Mouse (Mus musculus) kidney, postnatal 0 days (tissue): ENCODE results near the gene Gm7029. TPM values are rescaled to one million over a fixed set of nuclear protein-coding genes. Genes with fewer than 3 reads are reported as not detected.
A peak's percentile ranks its signal among the peaks of the same experiment; 100 is the strongest.

Experiments
- ATAC-seq: fragments of 200-750 bp; cut with Nextera tagmentation; replicated peaks from 2 replicates; pipeline ENCODE4 v1.8.0; 2017; ENCODE audit warnings: low read depth, moderate number of reproducible peaks, moderate TSS enrichment, moderate library complexity; ENCODE audit not compliant: low FRiP score
- DNase-seq: peaks from one replicate; pipeline ENCODE4 v3.0.0-alpha.2; 2016; ENCODE audit warnings: low spot score
- H3K27ac ChIP-seq: fragments of 300-500 bp; sonication (generic); 2 replicates; pipeline ENCODE4 v1.5.1; 2014; ENCODE audit warnings: mild to moderate bottlenecking
- H3K27me3 ChIP-seq: fragments of 300-500 bp; sonication (generic); 2 replicates; pipeline ENCODE4 v1.6.1; 2014; ENCODE audit warnings: low read length, mixed read lengths; ENCODE audit not compliant: insufficient read depth
- H3K36me3 ChIP-seq: fragments of 300-500 bp; sonication (generic); 2 replicates; pipeline ENCODE4 v1.6.1; 2014; ENCODE audit warnings: low read length, mixed read lengths; ENCODE audit not compliant: insufficient read depth
- H3K4me1 ChIP-seq: fragments of 300-500 bp; sonication (generic); replicated peaks from 2 replicates; pipeline ENCODE4 v1.6.1; 2014; ENCODE audit warnings: antibody characterized with exemption, low read length, mixed read lengths; ENCODE audit not compliant: insufficient read depth
- H3K4me2 ChIP-seq: fragments of 300-500 bp; sonication (generic); 2 replicates; pipeline ENCODE4 v1.6.1; 2014; ENCODE audit warnings: mild to moderate bottlenecking, low read length, moderate library complexity, mixed read lengths
- H3K4me3 ChIP-seq: fragments of 300-500 bp; sonication (generic); replicated peaks from 2 replicates; pipeline ENCODE4 v1.5.1; 2014; ENCODE audit warnings: low read depth, low read length
- H3K9ac ChIP-seq: fragments of 300-500 bp; sonication (generic); 2 replicates; pipeline ENCODE4 v1.6.1; 2014; ENCODE audit warnings: low read depth, low read length
- H3K9me3 ChIP-seq: fragments of 300-500 bp; sonication (generic); replicated peaks from 2 replicates; pipeline ENCODE4 v1.6.1; 2016; ENCODE audit warnings: low read length, inconsistent platforms, mixed read lengths
- CTCF ChIP-seq: IDR thresholded peaks from 2 replicates; pipeline ENCODE4 v1.5.1; 2016; ENCODE audit warnings: antibody characterized with exemption, low read depth, mild to moderate bottlenecking, moderate library complexity
- WGBS: fragments of 180-500 bp; shearing (Covaris S2); extraction: QIAGEN DNeasy Blood & Tissue Kit; methylation state at CpG from one replicate; pipeline ENCODE4 v1.1.7; 2014; 5-methylcytosine and 5-hydroxymethylcytosine counted together
- polyA plus RNA-seq: library from polyadenylated mRNA; unstranded; fragments of >200 nt; fragmentation: Nextera tagmentation; extraction: Ambion mirVana; gene quantifications from 2 replicates; pipeline ENCODE4 v1.2.1, GENCODE M21; 2015

The Gm7029 gene
- polyA plus RNA-seq, 1 experiment from 2014 or later, result not detected

GRCm38 (mm10) chr17:33908331-33909076, 34.9 kb downstream of the Gm7029 start:
- DNase-seq, result no peak
- no peaks in the 10 kb centered on the region for H3K27me3 ChIP-seq
- H3K36me3 ChIP-seq, result peaks cover 21% of the 10 kb centered on the region
- H3K4me1 ChIP-seq, result peaks cover 20% of the 10 kb centered on the region
- peak overlapping the region; percentile 96 for H3K27ac ChIP-seq
- peak overlapping the region; percentile 87 for H3K9ac ChIP-seq
- TF ChIP-seq CTCF, result no peak
- ATAC-seq, result peak; percentile 55
- WGBS, result under 1% methylated on average over 42 of the region's 44 CpGs
- no peaks in the 10 kb centered on the region for H3K9me3 ChIP-seq
- peak overlapping the region; percentile 97 for H3K4me2 ChIP-seq
- peak overlapping the region; percentile 83 for H3K4me3 ChIP-seq

- peak; percentile 97 for ATAC-seq
- under 1% methylated on average over 68 of the region's 68 CpGs for WGBS
- no peak for TF ChIP-seq CTCF
Measured at GRCm38 (mm10) chr17:33909077-33909868, 35.6 kb downstream of the Gm7029 start, which contains the start of gene Daxx. Gene Daxx, plus strand, starts transcription at chr17:33909414.

DNA sequence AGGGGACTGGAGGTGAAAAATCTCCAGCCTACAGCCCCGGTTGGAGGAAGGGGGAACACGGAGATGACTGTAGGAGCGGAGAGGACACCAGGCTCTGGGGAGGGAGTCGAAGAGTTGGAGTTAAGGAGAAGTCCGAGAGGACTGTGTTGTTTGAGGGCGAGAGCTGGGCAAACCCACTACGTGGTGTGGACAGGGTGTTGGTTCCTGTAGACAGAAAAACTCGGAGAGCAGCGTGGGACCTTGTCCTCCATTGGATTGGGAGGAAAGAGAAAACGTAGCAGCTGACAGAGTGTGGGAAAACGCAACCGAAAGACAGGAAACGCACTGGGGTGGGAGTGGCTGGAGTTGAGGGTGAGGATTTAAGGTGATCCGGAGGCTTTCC, 36.2 kb downstream of the Gm7029 start:
- Histone ChIP-seq H3K4me2 (peak overlapping the region; percentile 97), H3K4me1 (peaks cover 20% of the 10 kb centered on the region), H3K27me3 (no peaks in the 10 kb centered on the region), H3K36me3 (peaks cover 30% of the 10 kb centered on the region), H3K4me3 (peak overlapping the region; percentile 83), H3K9ac (peak overlapping the region; percentile 87), H3K9me3 (no peaks in the 10 kb centered on the region), H3K27ac (peak overlapping the region; percentile 96)
- ATAC-seq, result 0 out of 2 replicates have a peak, but pooled peaks have one; percentile 1
- 0% methylated on average over 14 of the region's 14 CpGs for WGBS
- no peak for TF ChIP-seq CTCF
- DNase-seq, result peak; percentile 78

More at GRCm38 (mm10) chr17:33909077-33909868, 35.6 kb downstream of the Gm7029 start, which contains the start of gene Daxx:
- H3K27ac ChIP-seq, result peak within 1 kb of the TSS; percentile 96
- peak; percentile 98 for DNase-seq
- peak within 1 kb of the TSS; percentile 83 for H3K4me3 ChIP-seq
- H3K9ac ChIP-seq, result peak within 1 kb of the TSS; percentile 87
- H3K36me3 ChIP-seq, result peaks cover 28% of the 10 kb centered on the region
- no peaks in the 10 kb centered on the region for H3K9me3 ChIP-seq
- peak within 1 kb of the TSS; percentile 97 for H3K4me2 ChIP-seq
- H3K27me3 ChIP-seq, result no peaks in the 10 kb centered on the region
- peaks cover 20% of the 10 kb centered on the region for H3K4me1 ChIP-seq

DNA sequence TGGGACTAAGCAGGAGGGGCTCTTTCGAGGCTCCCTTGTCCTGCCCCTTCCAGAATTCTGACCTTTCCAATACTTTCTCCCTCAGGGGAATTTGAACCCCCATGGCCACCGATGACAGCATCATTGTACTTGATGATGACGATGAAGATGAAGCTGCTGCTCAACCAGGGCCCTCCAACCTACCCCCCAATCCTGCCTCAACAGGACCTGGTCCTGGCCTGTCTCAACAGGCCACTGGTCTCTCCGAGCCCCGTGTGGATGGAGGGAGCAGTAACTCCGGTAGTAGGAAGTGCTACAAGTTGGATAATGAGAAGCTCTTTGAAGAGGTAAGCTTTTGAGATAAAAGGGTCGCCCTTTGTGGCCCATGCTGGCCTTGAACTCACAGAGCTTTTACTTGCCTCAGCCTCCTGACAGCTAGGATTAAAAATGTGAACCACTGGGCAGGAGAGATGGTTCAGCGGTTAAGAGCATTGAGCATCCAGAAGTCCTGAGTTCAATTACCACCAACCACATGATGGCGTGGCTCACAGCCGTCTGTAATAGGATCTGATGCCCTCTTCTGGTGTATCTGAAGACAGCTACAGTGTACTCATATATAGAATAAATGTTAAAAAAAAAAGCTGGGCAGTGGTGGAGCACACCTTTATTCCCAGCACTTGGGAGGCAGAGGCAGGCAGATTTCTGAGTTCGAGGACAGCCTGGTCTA, 36.9 kb downstream of the Gm7029 start:
- Histone ChIP-seq H3K27me3 (no peaks in the 10 kb centered on the region), H3K9me3 (no peaks in the 10 kb centered on the region), H3K4me1 (peaks cover 20% of the 10 kb centered on the region), H3K27ac (peak overlapping the region; percentile 96), H3K4me3 (peak overlapping the region; percentile 83), H3K9ac (peak overlapping the region; percentile 87), H3K36me3 (peaks cover 30% of the 10 kb centered on the region), H3K4me2 (peak overlapping the region; percentile 97)
- DNase-seq, result no peak
- 39% methylated on average over 11 of the region's 11 CpGs for WGBS
- peak; percentile 48 for TF ChIP-seq CTCF
- no peak for ATAC-seq

DNA sequence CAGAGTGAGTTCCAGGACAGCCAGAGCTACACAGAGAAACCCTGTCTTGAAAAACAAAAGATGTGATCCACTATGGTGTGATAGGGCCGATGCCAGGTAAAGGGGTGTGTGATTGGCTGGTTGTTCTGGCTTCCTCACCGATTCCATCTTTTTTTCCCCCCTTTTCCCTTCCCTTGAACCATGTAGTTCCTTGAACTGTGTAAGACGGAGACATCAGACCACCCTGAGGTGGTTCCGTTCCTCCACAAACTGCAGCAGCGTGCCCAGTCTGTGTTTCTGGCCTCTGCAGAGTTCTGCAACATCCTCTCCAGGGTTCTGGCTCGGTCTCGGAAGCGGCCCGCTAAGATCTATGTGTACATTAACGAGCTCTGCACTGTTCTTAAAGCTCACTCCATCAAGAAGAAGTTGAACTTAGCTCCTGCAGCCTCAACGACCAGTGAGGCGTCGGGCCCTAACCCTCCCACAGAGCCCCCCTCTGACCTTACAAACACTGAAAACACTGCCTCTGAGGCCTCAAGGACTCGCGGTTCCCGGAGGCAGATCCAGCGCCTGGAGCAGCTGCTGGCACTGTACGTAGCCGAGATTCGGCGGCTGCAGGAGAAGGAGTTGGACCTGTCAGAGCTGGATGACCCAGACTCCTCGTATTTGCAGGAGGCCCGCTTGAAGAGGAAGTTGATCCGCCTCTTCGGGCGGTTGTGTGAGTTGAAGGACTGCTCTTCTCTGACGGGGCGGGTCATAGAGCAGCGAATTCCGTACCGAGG, 37.6 kb downstream of the Gm7029 start:
- Histone ChIP-seq H3K9me3 (no peaks in the 10 kb centered on the region), H3K36me3 (peaks cover 30% of the 10 kb centered on the region), H3K4me1 (peaks cover 20% of the 10 kb centered on the region), H3K4me3 (no peak overlapping the region), H3K4me2 (peak overlapping the region; percentile 27), H3K9ac (peak overlapping the region; percentile 23; the same call in 1 of the 2 replicates), H3K27me3 (no peaks in the 10 kb centered on the region), H3K27ac (no peak overlapping the region)
- WGBS, result 56% methylated on average over 31 of the region's 31 CpGs
- ATAC-seq (no peak), DNase-seq (no peak)
- TF ChIP-seq CTCF, result no peak
